Mouse (Mus musculus) megakaryocyte, embryonic 14.5 days (primary cell): ENCODE data around the gene Thtpa.

Experiments used
- FLI1 ChIP-seq: IDR thresholded peaks from 2 replicates; pipeline ENCODE4 v1.6.1; 2012; ENCODE audit warnings: low read length, inconsistent platforms, mixed read lengths
- GATA1 ChIP-seq: IDR thresholded peaks from 3 replicates; pipeline ENCODE4 v1.6.1; 2012; ENCODE audit warnings: mixed read lengths, low read length, inconsistent platforms, borderline replicate concordance

- TF ChIP-seq GATA1 (no peak), FLI1 (no peak)
Observed at GRCm38 (mm10) chr14:55059009-55059408, 35.6 kb upstream of the Thtpa start.
